Mouse (Mus musculus): ENCODE results near the gene Lpp.

- TF ChIP-seq GATA1 (IDR thresholded peaks at IDR 0.05; ENCODE audit: borderline replicate concordance, low read length) (no peak), FLI1 (IDR thresholded peaks at IDR 0.05; ENCODE audit: low read length) (no peak)
These were observed 372.7 kb downstream of the Lpp start for GRCm38 (mm10) chr16:24766051-24766450.

All from megakaryocyte, embryonic 14.5 days (primary cell).